Mouse (Mus musculus) right cerebral cortex, postnatal 14 days (tissue): Measurements from ENCODE around the gene Pafah1b3.

ENCODE experiments used
- DNase-seq: peaks from one replicate; pipeline ENCODE4 v3.0.0; 2022

Pafah1b3 gene

DNA sequence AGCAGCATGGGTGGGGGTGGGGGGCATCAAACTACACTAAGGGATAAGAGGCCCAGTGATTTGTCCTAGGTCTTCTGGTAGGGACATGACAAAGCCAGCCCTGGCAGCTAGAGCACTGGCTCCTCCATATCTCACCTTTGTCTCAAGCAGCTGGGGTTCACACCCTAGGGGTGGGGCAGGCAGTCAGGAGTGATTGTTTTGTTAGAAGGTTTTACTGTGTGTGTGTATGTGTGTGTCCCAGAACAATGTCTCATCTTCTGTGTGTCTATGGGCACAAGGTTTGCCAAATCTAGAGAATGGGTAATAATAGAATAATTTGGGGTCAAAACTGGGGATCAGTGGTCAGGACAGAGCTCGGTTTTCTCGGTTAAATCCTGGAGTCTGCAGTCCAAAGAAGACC, 7.7 kb upstream of the Pafah1b3 start:
- DNase-seq: no peak

DNA sequence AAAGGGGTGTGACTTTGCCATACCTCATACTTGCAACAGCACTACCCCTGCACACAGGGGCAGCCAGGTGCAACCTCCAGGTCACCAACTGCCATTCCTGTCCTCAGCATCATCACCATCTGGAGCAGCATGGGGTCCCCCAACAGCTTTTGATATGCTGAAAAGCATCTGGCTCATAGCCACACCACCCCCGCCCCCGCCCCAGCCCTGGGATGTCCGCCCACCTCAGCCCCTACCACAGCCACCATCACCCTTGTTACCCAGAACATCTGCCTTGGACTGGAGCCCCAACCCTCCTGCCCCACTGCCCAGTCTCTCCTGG, 5.9 kb upstream of the Pafah1b3 start:
- no peak for DNase-seq

DNA sequence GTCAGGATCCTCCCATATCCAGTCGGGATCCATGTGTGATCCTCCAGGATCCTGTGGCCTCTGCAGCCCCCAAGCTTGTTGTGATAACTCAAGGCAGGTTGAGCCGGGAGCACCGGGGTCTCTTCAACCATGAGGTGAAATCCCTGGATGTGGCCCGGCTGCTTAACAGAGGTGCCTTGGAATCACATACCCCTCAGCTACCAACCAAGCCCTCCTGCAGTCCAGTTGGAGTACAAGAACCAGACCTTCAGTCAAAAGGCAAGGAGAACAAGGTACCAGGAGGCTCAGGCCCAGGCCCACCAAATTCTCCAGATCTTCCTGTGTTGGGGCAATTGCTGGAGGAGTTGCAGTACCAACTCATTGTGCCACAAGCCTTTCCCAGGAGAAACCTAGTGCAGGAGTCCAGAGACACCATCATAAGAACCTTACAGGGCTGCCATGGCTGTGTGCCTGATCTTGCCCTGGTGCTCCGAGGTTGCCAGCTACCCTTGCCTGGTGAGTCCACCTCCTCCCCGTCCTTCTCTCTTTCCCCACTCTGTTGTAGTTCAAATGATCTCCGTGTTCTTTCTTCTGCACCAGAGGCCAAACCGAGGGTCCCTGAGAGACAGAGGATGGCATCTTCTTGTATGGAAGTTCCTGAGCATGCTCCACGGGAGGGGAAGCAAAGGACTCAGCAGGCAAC, 5.4 kb upstream of the Pafah1b3 start:
- DNase-seq: no peak

DNA sequence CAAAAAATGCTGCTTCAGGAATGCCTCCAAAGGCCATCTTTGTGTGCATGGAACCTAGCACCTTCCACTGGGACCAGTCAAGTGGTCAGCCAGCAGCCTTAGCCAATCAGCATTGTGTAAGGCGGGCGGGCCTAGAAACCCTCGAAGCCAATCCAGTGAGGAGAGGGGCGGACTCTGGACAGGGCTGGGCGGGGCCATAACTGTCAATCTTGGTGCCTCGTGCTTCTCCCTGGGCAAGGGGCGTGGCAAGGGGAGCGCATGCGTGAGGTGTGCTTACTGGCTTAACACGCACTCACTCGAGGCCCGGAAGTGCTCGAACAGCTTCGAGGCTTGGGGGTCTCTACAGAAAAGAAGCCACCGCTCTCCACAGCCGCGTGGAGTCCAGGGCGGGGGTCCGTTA, 3.3 kb upstream of the Pafah1b3 start, which contains the start of gene Prr19:
Gene Prr19 (plus strand): TSS at position 349 of the 400 bp plus-strand sequence.
- DNase-seq: no peak

DNA sequence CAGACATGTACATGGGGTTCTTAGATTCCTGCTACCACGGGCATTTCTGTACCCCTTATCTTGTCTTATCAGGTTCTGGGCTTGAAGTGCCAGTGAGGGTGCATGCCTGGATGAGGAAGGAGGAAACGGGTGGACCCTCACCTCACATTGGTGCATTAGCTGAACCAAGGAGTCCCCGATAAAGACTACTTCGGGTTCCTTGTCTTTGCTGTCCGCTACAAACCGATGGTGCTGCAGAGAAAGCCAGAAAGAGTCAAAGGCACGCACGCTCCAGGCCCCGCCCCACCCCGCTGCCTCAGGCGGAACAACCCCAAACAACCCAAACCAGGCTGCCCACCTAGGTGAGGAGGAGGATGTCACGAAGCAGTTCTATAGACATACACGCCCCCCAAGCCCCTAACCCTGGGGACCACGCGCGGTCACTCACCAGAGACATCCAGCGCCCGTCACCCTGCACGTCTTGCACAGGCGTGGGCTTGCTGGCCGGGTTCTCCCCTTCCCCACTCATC, 787 bp downstream of the Pafah1b3 start:
- DNase-seq: no peak

DNA sequence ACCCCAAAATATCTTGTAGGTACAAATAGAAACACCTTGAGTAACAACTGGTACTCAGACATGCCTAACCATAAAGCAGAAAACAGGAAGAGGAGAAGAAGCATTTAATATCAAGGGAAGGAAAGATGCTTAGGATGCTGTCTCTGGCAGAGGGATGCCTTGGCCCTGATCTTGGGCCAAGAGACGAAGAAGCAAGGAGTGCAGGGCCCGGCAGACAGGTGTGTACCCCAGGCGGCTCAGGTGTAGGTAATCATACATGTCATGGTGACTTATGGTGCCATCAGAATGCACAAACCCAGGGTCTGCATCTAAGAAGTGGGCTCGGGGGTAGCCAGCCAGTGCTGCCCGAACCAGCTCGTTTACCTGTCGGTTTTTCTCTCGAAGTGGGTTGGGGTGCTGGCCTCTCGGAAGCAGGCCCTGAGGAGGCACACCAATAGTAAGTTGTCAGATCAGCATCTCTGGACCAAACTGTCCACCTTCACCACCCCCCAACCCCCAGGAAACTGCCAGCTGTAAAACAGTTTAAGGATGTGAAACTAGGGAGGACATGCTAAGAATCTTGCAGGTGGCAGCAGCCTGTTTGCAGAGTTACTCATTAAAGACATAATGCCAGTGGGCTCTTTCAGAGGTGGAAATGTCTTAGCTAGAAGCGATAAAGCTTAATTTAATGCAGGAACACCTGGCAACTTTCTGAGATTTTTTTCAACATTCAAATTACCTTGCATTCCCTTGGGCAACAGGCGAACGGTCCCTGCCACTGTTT, 2.6 kb downstream of the Pafah1b3 start:
- no peak for DNase-seq

DNA sequence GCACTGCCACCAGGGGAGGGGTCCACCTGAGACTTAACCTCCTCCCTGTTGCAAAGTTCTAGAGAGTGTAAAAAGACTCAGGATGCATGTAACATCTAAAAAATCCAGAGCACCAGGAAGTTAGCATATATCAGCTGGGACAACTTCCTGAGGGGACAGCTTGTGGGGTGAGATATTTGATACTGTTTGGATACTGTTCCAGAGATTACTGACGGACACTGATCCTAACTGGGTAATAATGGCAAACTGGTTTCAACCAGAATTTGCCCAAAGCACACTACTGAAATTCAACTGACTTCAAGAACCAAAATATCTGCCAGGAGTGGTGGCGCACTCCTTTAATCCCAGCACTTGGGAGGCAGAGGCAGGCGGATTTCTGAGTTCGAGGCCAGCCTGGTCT, 3.3 kb downstream of the Pafah1b3 start:
- no peak for DNase-seq

DNA sequence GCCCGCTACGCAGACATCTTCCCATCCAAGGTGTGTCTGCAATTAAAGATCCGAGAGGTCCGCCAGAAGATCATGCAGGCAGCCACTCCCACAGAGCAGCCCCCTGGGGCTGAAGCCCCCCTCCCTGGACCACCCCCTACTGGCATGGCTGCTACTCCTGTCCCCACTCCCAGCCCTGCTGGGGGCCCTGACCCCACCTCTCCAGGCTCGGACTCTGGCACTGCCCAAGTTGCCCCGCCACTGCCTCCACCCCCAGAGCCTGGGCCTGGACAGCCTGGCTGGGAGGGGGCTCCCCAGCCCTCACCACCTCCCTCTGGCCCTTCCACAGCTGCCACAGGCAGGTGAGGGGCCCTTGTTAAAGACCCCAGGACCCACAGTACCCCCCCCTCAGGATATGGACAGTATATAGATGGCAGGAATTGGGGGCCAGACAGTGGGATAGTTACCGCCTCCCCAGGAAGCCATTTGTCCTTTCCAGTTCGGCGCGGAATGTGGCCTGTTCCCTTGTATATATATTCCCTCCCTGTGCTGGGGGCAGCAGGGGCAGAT, 4.5 kb downstream of the Pafah1b3 start:
- DNase-seq: no peak

DNA sequence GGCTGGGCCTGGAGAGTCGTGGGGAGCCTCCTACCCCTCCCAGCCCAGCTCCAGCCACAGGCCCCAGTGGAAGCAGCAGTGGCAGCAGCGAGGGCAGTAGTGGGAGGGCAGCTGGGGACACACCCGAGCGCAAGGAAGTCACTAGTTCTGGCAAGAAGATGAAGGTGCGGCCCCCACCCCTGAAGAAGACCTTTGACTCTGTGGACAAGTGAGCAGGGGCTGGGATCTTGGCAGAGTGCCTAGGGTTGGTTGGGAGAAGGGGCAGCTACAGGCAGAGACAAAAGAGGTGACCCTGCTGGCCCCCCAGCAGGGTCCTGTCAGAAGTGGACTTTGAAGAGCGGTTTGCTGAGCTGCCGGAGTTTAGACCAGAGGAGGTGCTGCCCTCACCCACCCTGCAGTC, 5.7 kb downstream of the Pafah1b3 start:
- no peak for DNase-seq

DNA sequence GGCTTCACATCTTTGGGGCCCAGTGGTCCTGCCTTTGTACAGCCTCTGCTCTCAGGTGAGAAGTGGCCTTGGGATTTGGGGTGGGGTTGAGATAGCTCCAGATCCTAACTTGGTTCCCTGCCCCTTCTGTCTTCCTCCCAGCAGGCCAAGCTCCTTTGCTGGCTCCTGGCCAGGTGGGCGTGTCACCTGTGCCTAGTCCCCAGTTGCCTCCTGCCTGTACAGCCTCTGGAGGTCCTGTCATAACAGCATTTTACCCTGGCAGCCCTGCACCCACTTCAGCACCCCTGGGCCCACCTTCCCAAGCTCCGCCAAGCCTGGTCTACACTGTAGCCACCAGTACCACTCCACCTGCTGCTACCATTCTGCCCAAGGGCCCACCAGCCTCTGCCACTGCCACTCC, 6.9 kb downstream of the Pafah1b3 start:
- DNase-seq: peak; percentile 50

DNA sequence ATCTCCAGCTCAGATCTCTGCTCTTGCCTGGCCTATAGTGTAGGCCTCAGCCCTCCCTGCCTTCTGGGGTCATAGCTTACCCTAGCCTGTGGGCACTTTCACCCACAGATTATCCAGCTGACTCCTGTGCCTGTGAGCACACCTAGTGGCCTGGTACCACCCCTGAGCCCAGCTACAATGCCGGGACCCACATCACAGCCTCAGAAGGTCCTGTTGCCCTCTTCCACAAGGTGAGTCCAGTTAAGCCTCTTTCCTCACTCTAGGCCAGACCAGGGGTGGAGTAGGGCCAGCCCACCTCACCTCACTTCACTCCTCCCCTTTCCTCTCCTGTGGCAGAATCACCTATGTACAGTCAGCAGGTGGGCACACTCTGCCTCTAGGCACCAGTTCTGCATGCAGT, 7.3 kb downstream of the Pafah1b3 start:
- DNase-seq: no peak

DNA sequence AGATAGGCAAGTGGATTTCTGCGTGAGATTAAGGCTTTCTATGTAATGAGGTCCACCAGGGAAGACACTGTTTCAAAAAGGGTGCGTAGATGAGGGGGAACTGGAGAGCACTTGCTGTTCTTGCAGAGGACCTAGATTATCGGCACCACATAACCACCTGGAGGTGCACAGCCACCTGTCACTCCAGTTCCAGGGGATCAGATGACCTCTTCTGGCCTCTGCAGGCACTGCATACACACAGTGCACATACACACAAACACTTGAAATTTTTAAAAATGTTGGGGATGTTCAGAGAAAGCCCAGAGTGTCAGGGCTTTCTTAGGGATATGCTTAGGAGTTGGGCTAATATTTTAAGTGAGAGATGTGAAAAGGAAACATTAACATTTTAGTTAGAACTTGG, 7.9 kb downstream of the Pafah1b3 start:
- no peak for DNase-seq

DNA sequence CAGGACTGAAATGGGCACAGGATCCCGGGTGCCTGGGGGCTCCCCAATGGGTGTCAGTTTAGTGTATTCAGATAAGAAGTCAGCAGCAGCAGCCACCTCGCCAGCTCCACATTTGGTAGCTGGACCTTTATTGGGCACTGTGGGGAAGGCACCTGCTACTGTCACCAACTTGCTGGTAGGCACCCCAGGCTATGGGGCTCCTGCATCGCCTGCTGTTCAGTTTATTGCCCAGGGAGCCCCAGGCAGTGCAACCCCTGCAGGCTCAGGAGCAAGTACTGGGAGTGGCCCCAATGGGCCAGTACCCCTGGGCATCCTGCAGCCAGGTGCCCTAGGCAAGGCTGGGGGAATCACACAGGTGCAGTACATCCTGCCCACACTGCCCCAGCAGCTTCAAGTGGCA, 9.1 kb downstream of the Pafah1b3 start:
- DNase-seq: no peak

DNA sequence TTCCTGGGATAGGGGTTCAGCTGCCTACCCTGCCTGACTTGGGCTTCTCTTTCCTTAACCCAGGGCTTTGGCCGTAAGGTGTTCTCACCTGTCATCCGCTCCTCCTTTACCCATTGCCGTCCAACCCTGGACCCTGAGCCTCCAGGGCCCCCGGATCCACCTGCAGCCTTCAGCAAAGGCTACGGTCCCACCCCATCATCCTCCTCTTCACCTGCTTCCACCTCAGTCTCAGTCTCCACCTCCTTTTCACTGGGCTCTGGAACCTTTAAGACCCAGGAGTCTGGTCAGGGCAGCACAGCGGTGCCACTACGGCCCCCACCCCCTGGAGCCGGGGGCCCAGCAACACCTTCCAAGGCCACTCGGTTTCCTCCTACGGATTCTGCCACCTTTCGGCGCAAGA, 9.8 kb downstream of the Pafah1b3 start:
- no peak for DNase-seq

DNA sequence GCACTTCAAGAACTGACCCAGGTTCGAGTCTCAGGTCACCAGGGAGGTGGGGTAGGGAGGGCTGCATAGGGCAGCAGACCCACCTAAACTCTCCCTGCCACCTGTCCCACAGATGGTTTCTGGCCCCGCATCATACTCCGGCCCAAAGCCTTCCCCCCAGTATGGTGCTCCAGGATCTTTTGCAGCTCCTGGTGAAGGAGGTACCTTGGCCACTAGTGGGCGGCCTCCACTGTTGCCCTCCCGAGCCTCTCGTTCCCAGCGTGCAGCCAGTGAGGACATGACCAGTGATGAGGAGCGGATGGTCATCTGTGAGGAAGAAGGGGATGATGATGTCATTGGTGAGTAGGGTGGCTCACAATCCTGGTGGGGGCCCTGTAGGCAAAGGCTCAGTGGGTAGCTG, 10.8 kb downstream of the Pafah1b3 start:
- no peak for DNase-seq

DNA sequence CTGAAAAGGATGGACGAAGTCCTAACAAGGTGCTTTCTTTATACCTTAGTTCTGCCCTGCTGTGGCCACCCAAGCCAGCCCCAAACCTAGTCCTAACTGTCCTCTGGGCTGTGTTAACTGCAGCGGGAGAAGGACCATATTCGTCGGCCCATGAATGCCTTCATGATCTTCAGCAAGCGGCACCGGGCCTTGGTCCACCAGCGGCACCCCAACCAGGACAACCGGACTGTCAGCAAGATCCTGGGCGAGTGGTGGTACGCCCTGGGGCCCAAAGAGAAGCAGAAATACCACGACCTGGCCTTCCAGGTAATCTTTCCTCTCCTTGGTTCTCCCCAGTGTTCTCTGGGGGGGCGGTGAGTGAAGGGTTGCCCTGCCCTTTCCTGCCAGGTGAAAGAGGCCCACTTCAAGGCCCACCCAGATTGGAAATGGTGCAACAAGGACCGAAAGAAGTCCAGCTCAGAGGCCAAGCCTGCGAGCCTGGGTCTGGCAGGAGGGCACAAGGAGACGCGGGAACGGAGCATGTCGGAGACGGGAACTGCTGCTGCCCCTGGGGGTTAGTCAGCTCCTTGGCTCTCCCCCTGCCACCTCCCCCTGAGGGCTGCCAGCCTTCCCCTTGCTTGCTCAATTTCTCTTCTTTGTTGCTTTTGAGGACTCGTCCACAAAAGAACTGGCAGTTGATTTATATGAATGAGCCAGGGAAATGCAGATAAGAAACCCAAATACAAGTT, 12.1 kb downstream of the Pafah1b3 start:
- no peak for DNase-seq

DNA sequence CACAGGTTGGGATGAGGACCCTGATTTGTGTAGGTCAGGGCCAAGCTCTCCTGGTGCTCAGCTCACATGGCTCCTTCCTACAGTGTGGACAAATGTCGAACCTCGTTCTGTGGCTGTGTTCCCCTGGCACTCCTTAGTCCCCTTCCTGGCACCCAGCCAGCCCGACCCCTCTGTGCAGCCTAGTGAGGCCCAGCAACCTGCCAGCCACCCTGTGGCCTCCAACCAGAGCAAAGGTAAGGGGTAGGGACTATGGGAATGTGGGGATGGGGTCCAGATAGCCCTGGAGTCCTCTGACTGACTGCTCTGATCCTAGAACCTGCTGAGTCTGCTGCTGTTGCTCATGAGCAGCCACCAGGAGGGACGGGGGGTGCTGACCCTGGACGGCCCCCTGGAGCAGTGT, 13.0 kb downstream of the Pafah1b3 start:
- DNase-seq: peak; percentile 51

DNA sequence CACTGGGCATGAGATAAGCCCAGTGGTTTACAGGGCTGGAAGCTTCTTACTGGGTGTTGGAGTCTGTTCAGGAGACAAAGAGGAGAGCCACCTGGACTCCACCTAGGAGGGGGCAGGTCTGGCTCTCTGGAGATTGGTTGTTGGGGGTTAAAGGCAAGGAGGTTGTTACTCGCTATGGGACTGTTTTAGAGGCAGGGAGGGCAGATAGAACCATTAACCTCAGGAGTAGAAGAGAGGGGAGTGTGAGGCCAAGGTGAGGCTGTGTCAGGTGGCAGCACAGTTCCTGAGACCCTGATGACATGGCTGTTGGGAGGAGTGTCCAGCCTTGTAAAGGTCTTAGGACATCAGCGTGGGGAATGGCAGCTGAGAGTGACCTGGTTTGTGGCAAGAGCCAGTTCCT, 13.6 kb downstream of the Pafah1b3 start:
- no peak for DNase-seq

DNA sequence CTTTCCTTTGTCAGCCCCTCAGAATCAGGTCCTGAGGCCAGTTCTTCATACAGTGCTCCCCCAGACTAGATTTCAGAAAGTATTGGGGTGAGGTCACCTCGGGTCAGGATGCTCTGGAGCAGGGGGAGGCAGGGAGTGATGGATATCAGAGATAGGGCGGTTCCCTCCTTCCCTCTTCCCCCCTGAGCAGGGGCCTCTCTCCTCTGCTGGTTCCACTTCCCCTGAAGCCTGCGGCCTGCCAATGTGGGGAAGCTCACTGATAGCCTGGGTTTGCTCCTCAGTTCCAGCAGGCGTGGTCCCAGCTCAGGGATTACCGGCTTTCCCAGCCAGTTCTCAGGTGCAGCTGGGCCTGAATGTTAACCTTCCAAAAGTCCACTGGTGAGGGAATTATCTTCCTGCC, 14.1 kb downstream of the Pafah1b3 start:
- no peak for DNase-seq

DNA sequence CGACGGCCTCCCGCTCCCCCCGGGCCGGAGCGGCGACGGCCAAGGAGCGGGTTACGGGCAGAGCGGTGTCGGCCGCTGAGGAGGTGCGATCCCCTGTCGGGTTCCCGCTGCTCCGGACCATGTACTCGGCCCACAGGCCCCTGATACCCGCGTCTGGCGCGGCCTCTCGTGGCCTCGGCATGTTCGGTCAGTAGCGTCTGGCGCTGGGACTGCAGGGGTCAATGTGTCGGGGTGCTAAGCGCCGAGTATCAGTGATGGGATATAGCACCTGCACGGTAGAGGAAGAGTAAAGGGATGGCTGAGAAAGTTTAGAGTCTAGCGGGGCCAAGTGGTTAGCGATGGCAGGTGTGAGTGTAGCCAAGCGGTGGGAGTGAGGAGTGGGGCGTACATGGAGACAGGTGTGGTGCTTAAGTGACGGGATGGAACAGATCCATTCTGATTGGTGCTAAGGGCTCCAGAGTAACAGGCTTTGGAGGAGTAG, 15.0 kb downstream of the Pafah1b3 start:
- no peak for DNase-seq

DNA sequence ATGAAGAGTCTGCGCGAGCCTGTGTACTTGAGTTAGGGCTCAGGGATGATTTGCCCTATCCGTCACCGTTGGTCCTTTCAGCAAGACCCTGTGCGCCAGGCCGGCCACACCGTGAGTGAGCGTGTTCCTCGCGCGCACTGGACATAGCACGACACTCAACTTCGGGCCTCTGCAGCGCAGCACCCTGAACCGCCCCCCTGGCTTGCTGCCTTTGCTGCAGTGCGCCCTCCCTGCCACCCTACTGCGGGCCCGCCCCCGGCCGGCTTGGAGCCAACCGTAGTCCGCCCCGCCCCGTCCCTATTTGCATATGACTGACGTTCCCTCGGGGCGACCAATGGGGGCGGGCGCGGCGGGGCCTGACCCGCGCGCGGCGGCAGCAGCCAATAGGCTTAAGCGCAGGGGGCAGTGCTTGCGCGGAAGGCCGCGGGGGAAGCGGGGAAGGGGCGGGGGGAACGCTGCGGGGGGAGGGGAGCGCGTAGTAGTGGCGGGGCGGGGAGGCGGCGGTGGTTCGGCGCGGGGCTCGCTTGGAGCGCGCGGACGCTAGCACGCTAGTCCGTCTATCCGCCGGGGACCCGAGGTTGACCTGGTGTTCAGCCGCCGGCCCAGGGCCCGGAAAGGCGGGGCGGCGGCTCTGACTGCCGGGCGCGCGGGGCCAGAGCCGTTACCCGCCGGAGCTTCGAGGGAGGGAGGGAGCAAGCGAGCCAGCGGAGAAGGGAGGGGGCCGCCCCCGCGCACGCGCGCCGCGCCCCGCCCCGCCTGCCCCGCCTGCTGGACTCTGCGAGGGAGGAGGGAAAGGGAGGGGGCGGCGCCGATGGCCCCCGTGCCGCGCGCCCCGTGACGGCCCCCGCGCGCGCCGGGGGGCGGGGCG, 15.8 kb downstream of the Pafah1b3 start:
- peak; percentile 98 for DNase-seq

DNA sequence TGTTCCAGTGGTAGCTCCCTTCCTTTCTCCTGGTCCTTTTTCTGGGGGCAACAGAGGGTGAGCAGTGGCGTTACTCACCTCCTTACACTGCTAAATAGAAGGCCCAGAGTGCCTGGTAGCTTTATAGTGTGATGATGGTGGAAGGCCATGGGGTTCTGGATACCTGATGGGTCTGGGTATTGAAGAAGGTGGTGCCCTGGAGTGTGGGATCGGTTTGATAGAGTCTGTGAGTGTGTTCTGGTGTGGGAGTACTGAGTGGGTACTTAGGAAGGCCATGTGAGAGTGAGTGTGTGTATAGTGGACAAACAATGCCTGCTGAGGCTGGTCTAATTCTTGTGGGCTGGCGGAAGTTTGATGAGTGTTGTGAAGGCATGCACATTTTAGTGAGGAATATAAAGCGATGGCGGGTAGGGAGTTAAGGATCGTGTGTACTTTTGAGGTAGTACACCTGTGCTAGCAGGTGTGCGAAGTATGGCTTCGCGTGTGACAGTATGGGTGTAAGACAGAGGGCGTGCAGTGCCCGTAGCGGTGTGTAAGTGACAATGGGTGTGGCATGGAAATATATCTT, 16.5 kb downstream of the Pafah1b3 start:
- DNase-seq: no peak
